Mouse (Mus musculus): ENCODE data around the gene Ppp1r13l. TPM values are rescaled to one million over a fixed set of nuclear protein-coding genes. Genes with fewer than 3 reads are reported as not detected.

The Ppp1r13l gene
- polyA plus RNA-seq, 1 experiment = 49.5 TPM

GRCm38 (mm10) chr7:19365376-19365775 lies 5.8 kb downstream of the Ppp1r13l start:
- Histone ChIP-seq H3K36me3 (ENCODE audit: control insufficient read depth, insufficient read depth, low read length) (no peaks in the 10 kb centered on the region), H3K27me3 (ENCODE audit: control insufficient read depth, insufficient read depth, low read length) (no peaks in the 10 kb centered on the region), H3K4me1 (ENCODE audit: control insufficient read depth, insufficient read depth, low read length) (peaks cover 62% of the 10 kb centered on the region), H3K4me3 (ENCODE audit: control insufficient read depth, low read depth, low read length) (no peak overlapping the region), H3K27ac (ENCODE audit: control insufficient read depth, insufficient read depth, low read depth, low read length) (no peak overlapping the region)
- TF ChIP-seq CTCF (IDR thresholded peaks at IDR 0.05; ENCODE audit: control insufficient read depth, insufficient read depth, insufficient replicate concordance, low read depth, low read length) = no peak
- TF ChIP-seq POLR2A (IDR thresholded peaks at IDR 0.05; ENCODE audit: control insufficient read depth, low read depth, low read length) = no peak

DNA sequence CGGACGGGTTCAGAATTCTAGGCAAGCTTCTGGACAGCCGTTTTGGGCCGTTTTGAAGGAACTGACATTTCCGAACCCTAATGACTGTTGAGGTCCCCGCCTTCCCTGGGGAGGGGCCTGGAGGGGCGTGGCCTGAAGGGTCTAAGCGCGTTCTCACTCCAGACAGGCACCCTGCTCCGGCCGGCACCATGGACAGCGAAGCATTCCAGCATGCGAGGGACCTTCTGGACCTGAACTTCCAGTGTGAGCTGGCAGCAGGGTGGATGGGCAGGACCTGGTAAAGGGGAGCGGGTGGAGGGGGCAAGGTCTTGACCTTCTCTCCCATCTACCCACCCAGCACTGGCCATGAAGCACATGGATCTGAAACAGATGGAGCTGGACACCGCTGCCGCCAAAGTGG lies 8.8 kb downstream of the Ppp1r13l start:
- no peaks in the 10 kb centered on the region; the same call in 1 of the 2 replicates for H3K36me3 ChIP-seq (ENCODE audit: control insufficient read depth, insufficient read depth, low read length)
- peak overlapping the region; percentile 91 for H3K27ac ChIP-seq (ENCODE audit: control insufficient read depth, insufficient read depth, low read depth, low read length)
- H3K27me3 ChIP-seq (ENCODE audit: control insufficient read depth, insufficient read depth, low read length) = no peaks in the 10 kb centered on the region
- H3K4me3 ChIP-seq (ENCODE audit: control insufficient read depth, low read depth, low read length) = peak overlapping the region; percentile 88
- TF ChIP-seq CTCF (IDR thresholded peaks at IDR 0.05; ENCODE audit: control insufficient read depth, insufficient read depth, insufficient replicate concordance, low read depth, low read length) (peak; percentile 13; the same call in 1 of the 2 replicates), POLR2A (IDR thresholded peaks at IDR 0.05; ENCODE audit: control insufficient read depth, low read depth, low read length) (peak; percentile 76)
- H3K4me1 ChIP-seq (ENCODE audit: control insufficient read depth, insufficient read depth, low read length) = peaks cover 42% of the 10 kb centered on the region

GRCm38 (mm10) chr7:19369823-19370425 lies 10.4 kb downstream of the Ppp1r13l start:
- Histone ChIP-seq H3K36me3 (ENCODE audit: control insufficient read depth, insufficient read depth, low read length) (no peaks in the 10 kb centered on the region; the same call in 1 of the 2 replicates), H3K4me3 (ENCODE audit: control insufficient read depth, low read depth, low read length) (peak overlapping the region; percentile 71), H3K4me1 (ENCODE audit: control insufficient read depth, insufficient read depth, low read length) (peaks cover 30% of the 10 kb centered on the region), H3K27ac (ENCODE audit: control insufficient read depth, insufficient read depth, low read depth, low read length) (0 out of 2 replicates have a peak overlapping the region, but pooled peaks have one; percentile 5), H3K27me3 (ENCODE audit: control insufficient read depth, insufficient read depth, low read length) (no peaks in the 10 kb centered on the region)
- no peak for TF ChIP-seq POLR2A (IDR thresholded peaks at IDR 0.05; ENCODE audit: control insufficient read depth, low read depth, low read length)
- peak; percentile 72; the same call in 1 of the 2 replicates for TF ChIP-seq CTCF (IDR thresholded peaks at IDR 0.05; ENCODE audit: control insufficient read depth, insufficient read depth, insufficient replicate concordance, low read depth, low read length)

DNA sequence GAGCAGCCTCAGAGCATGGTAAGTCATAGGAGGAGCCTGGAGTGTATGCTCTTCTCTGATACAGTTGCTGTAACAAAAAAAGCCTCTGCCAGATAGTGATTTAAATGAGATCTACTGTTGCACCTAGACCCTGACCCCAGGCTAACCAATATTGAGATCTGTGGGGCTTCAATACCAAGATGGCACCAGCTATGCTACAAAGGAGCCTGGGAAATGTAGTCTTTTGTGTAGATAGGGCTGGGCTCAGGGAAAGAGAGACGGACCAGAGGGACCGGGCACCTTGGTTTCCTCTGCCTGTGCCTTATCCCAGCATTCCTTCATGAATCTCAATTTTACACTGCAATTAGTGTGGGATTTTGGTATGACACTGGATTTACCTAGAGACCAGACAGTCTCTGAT lies 13.8 kb downstream of the Ppp1r13l start:
- H3K4me3 ChIP-seq (ENCODE audit: control insufficient read depth, low read depth, low read length) = no peak overlapping the region
- no peaks in the 10 kb centered on the region; the same call in 1 of the 2 replicates for H3K36me3 ChIP-seq (ENCODE audit: control insufficient read depth, insufficient read depth, low read length)
- no peaks in the 10 kb centered on the region for H3K27me3 ChIP-seq (ENCODE audit: control insufficient read depth, insufficient read depth, low read length)
- peaks cover 17% of the 10 kb centered on the region for H3K4me1 ChIP-seq (ENCODE audit: control insufficient read depth, insufficient read depth, low read length)
- TF ChIP-seq POLR2A (IDR thresholded peaks at IDR 0.05; ENCODE audit: control insufficient read depth, low read depth, low read length) (no peak), CTCF (IDR thresholded peaks at IDR 0.05; ENCODE audit: control insufficient read depth, insufficient read depth, insufficient replicate concordance, low read depth, low read length) (no peak)
- H3K27ac ChIP-seq (ENCODE audit: control insufficient read depth, insufficient read depth, low read depth, low read length) = no peak overlapping the region

DNA sequence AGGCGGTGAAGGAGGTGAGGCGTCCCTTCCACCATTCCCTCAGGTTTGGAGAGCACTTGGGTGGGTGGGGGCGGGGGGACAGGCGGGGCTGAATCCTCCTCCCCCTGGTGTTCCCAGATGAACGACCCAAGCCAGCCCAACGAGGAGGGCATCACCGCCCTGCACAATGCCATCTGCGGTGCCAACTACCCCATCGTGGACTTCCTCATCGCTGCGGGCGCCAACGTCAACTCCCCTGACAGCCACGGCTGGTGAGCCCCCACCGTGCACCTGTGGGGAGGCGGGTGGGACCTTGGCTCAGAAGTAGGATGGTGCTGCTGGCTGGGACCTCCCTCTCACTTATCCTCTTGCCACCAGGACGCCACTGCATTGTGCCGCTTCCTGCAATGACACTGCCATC lies 15.8 kb downstream of the Ppp1r13l start:
- peaks cover 6% of the 10 kb centered on the region for H3K4me1 ChIP-seq (ENCODE audit: control insufficient read depth, insufficient read depth, low read length)
- no peaks in the 10 kb centered on the region for H3K27me3 ChIP-seq (ENCODE audit: control insufficient read depth, insufficient read depth, low read length)
- TF ChIP-seq POLR2A (IDR thresholded peaks at IDR 0.05; ENCODE audit: control insufficient read depth, low read depth, low read length) = no peak
- TF ChIP-seq CTCF (IDR thresholded peaks at IDR 0.05; ENCODE audit: control insufficient read depth, insufficient read depth, insufficient replicate concordance, low read depth, low read length) = no peak
- H3K4me3 ChIP-seq (ENCODE audit: control insufficient read depth, low read depth, low read length) = no peak overlapping the region
- no peaks in the 10 kb centered on the region; the same call in 1 of the 2 replicates for H3K36me3 ChIP-seq (ENCODE audit: control insufficient read depth, insufficient read depth, low read length)
- H3K27ac ChIP-seq (ENCODE audit: control insufficient read depth, insufficient read depth, low read depth, low read length) = no peak overlapping the region

DNA sequence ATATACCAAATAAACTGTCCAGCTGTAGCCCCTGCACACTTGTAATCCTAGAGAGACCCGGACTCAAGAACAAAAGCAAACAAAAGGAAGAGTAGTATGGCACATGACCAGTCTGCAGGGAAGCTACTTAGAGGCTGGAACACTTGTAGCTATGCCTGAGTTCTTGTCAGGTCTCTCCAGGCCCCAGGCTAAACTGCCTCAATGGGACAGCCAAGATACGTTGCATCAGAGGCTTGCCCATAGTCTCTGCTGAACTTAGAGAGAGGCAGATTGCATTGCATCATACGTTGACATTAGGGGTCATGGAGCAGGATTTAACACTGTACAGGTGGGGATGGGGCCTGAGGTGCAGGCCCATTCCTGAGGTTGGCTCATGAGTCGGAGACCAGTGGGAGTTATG lies 16.5 kb downstream of the Ppp1r13l start:
- peaks cover 6% of the 10 kb centered on the region for H3K4me1 ChIP-seq (ENCODE audit: control insufficient read depth, insufficient read depth, low read length)
- no peak overlapping the region for H3K27ac ChIP-seq (ENCODE audit: control insufficient read depth, insufficient read depth, low read depth, low read length)
- no peaks in the 10 kb centered on the region for H3K27me3 ChIP-seq (ENCODE audit: control insufficient read depth, insufficient read depth, low read length)
- H3K36me3 ChIP-seq (ENCODE audit: control insufficient read depth, insufficient read depth, low read length) = no peaks in the 10 kb centered on the region; the same call in 1 of the 2 replicates
- TF ChIP-seq POLR2A (IDR thresholded peaks at IDR 0.05; ENCODE audit: control insufficient read depth, low read depth, low read length) = no peak
- TF ChIP-seq CTCF (IDR thresholded peaks at IDR 0.05; ENCODE audit: control insufficient read depth, insufficient read depth, insufficient replicate concordance, low read depth, low read length) = no peak
- H3K4me3 ChIP-seq (ENCODE audit: control insufficient read depth, low read depth, low read length) = no peak overlapping the region

DNA sequence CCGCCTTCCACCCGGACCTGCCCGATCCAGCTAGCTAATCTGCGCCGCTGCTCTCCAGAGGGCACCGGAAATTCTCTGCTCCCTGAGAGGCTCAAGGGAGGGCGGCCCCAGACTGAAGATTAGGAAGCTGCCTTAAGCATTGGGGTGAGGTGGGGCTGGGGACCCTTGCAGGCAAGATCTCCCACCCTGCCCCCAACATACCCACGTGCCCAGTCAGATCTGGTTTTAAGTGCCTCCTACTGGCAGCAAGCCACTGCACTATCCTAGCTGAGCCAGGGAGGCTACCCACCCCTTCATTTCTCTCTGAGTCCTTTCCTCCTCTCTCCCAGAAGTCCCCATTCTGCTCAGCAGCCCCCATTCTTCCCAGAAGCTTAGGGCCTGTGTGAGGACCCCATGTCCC lies 18.5 kb downstream of the Ppp1r13l start:
- Histone ChIP-seq H3K4me3 (ENCODE audit: control insufficient read depth, low read depth, low read length) (no peak overlapping the region), H3K36me3 (ENCODE audit: control insufficient read depth, insufficient read depth, low read length) (no peaks in the 10 kb centered on the region; the same call in 1 of the 2 replicates), H3K27me3 (ENCODE audit: control insufficient read depth, insufficient read depth, low read length) (no peaks in the 10 kb centered on the region), H3K4me1 (ENCODE audit: control insufficient read depth, insufficient read depth, low read length) (peaks cover 5% of the 10 kb centered on the region), H3K27ac (ENCODE audit: control insufficient read depth, insufficient read depth, low read depth, low read length) (no peak overlapping the region)
- TF ChIP-seq CTCF (IDR thresholded peaks at IDR 0.05; ENCODE audit: control insufficient read depth, insufficient read depth, insufficient replicate concordance, low read depth, low read length) (no peak), POLR2A (IDR thresholded peaks at IDR 0.05; ENCODE audit: control insufficient read depth, low read depth, low read length) (no peak)

Data from testis, adult 2 months (tissue).